Mouse (Mus musculus): ENCODE measurements at regions not wholly inside any gene's neighbourhood (a gene's known extent, or its start where the extent isn't known, plus 50 kb on each side); places are given as distances from the start of the nearest gene placed in this dataset.

- H3K9me3 ChIP-seq (ENCODE audit: control insufficient read depth, low read length), result no peaks in the 10 kb centered on the region
- 62% methylated on average over 5 of the region's 5 CpGs for WGBS
- ATAC-seq, result no peak
Measured at GRCm38 (mm10) chr4:54074226-54074625, 248.4 kb downstream of the Tmem38b start.

DNA sequence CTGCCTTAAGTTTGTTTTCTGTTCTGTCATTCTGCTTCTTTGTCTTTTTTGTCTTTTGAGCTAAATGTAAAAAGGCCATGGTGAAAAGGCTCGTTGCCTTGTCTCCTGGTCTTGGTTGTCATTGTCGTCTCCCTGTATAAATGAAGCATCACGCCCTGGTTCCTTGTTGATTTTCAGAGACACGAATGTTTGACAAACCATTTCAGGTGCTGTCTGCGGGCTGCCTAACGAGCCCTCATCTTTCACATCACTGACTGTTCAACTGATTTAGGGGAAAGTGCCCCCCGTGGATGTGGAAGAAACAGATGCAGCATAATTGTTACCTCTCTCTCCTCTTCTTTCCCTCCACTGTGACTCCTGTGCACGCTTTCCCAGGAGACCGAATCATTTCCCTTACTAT, 254.7 kb downstream of the Tmem38b start:
- no peak for ATAC-seq
- no peak overlapping the region for H3K27ac ChIP-seq (ENCODE audit: low read length)
- no peaks in the 10 kb centered on the region for H3K27me3 ChIP-seq (replicated peaks; ENCODE audit: control insufficient read depth, insufficient read depth, low read length)
- H3K4me2 ChIP-seq (ENCODE audit: low read depth, low read length), result no peak overlapping the region
- H3K9me3 ChIP-seq (ENCODE audit: control insufficient read depth, low read length), result no peaks in the 10 kb centered on the region
- no peak overlapping the region for H3K4me3 ChIP-seq (ENCODE audit: low read length)
- WGBS, result 71% methylated on average over 9 of the region's 9 CpGs
- H3K36me3 ChIP-seq (ENCODE audit: control insufficient read depth, insufficient read depth, low read length), result no peaks in the 10 kb centered on the region
- no peaks in the 10 kb centered on the region for H3K4me1 ChIP-seq (ENCODE audit: control insufficient read depth, insufficient read depth, low read length)
- H3K9ac ChIP-seq (ENCODE audit: low read depth, low read length), result no peak overlapping the region

More at GRCm38 (mm10) chr4:54074226-54074625, 248.4 kb downstream of the Tmem38b start:
- Histone ChIP-seq H3K4me3 (ENCODE audit: low read length) (no peak overlapping the region), H3K27ac (ENCODE audit: low read length) (no peak overlapping the region), H3K36me3 (ENCODE audit: control insufficient read depth, insufficient read depth, low read length) (no peaks in the 10 kb centered on the region), H3K27me3 (replicated peaks; ENCODE audit: control insufficient read depth, insufficient read depth, low read length) (no peaks in the 10 kb centered on the region), H3K4me2 (ENCODE audit: low read depth, low read length) (no peak overlapping the region), H3K9ac (ENCODE audit: low read depth, low read length) (no peak overlapping the region), H3K4me1 (ENCODE audit: control insufficient read depth, insufficient read depth, low read length) (no peaks in the 10 kb centered on the region)

GRCm38 (mm10) chr4:54081411-54081810, 255.6 kb downstream of the Tmem38b start:
- no peak for ATAC-seq
- Histone ChIP-seq H3K36me3 (ENCODE audit: control insufficient read depth, insufficient read depth, low read length) (no peaks in the 10 kb centered on the region), H3K27ac (ENCODE audit: low read length) (no peak overlapping the region), H3K4me1 (ENCODE audit: control insufficient read depth, insufficient read depth, low read length) (no peaks in the 10 kb centered on the region), H3K4me3 (ENCODE audit: low read length) (no peak overlapping the region), H3K27me3 (replicated peaks; ENCODE audit: control insufficient read depth, insufficient read depth, low read length) (no peaks in the 10 kb centered on the region), H3K4me2 (ENCODE audit: low read depth, low read length) (no peak overlapping the region), H3K9ac (ENCODE audit: low read depth, low read length) (no peak overlapping the region), H3K9me3 (ENCODE audit: control insufficient read depth, low read length) (no peaks in the 10 kb centered on the region)
- 84% methylated on average over 5 of the region's 5 CpGs for WGBS

DNA sequence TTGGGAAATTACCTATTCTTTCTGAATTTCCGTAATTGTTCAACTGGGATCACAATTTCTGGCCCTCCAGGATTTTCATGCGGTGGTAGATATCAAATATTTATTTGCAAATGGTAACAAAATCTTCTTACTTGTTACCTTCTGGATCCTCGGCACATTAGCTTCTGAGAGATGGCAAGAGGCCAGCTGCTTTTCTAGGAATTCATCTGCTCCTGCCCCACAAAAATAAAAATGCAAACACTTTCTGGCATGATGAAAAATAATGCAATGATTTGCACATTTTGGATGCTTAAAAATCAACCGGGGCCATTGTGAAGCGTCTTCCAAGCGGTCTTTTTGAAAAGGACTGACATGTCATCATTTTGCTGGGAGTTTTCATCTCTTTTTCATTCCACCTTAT, 258.9 kb downstream of the Tmem38b start:
- Histone ChIP-seq H3K36me3 (ENCODE audit: control insufficient read depth, insufficient read depth, low read length) (no peaks in the 10 kb centered on the region), H3K4me3 (ENCODE audit: low read length) (no peak overlapping the region), H3K9me3 (ENCODE audit: control insufficient read depth, low read length) (no peaks in the 10 kb centered on the region), H3K27ac (ENCODE audit: low read length) (no peak overlapping the region), H3K9ac (ENCODE audit: low read depth, low read length) (no peak overlapping the region), H3K4me1 (ENCODE audit: control insufficient read depth, insufficient read depth, low read length) (no peaks in the 10 kb centered on the region), H3K4me2 (ENCODE audit: low read depth, low read length) (no peak overlapping the region), H3K27me3 (replicated peaks; ENCODE audit: control insufficient read depth, insufficient read depth, low read length) (no peaks in the 10 kb centered on the region)
- WGBS, result 87% methylated on average over 6 of the region's 6 CpGs
- ATAC-seq, result no peak

DNA sequence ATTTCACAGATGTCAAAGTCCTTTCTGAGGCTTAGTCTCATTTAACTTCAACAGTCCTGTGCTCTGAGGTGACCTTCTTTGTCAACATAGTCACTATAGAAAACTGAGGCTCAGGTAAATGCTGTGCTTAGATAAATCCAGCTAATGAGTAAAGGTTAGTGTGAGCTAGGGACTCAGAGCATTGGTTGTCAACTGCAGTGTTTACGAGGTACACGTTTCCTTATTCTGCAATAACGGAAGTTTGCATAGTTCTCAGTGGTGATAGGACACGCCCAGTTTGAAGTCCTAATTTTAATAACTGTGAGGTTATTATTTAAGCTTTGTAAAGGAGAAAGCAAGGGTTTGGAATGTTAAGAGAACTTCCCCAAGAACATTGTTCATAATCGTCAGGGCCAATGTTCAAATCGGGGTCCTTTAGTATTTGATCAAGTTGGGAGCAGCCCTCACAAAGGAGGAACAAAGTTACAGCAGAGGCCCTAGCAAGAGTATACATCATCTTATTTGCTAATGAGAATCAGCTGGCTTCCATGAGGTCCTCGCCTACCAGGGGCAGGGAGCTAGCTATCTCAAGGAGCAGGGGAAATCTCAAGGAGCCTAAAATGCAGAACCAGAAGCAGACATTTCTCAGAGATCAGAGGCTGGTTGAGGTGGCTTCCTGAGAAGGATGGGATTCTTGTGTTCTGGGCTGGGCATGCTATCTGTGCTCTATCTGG, 268.6 kb downstream of the Tmem38b start:
- H3K27ac ChIP-seq (ENCODE audit: low read length), result no peak overlapping the region
- H3K9ac ChIP-seq (ENCODE audit: low read depth, low read length), result no peak overlapping the region
- no peak overlapping the region for H3K4me3 ChIP-seq (ENCODE audit: low read length)
- no peak overlapping the region for H3K4me2 ChIP-seq (ENCODE audit: low read depth, low read length)
- no peaks in the 10 kb centered on the region for H3K4me1 ChIP-seq (ENCODE audit: control insufficient read depth, insufficient read depth, low read length)
- no peaks in the 10 kb centered on the region for H3K27me3 ChIP-seq (replicated peaks; ENCODE audit: control insufficient read depth, insufficient read depth, low read length)
- no peaks in the 10 kb centered on the region for H3K9me3 ChIP-seq (ENCODE audit: control insufficient read depth, low read length)
- no peaks in the 10 kb centered on the region for H3K36me3 ChIP-seq (ENCODE audit: control insufficient read depth, insufficient read depth, low read length)
- peak; percentile 98 for ATAC-seq
- 66% methylated on average over 7 of the region's 7 CpGs for WGBS

DNA sequence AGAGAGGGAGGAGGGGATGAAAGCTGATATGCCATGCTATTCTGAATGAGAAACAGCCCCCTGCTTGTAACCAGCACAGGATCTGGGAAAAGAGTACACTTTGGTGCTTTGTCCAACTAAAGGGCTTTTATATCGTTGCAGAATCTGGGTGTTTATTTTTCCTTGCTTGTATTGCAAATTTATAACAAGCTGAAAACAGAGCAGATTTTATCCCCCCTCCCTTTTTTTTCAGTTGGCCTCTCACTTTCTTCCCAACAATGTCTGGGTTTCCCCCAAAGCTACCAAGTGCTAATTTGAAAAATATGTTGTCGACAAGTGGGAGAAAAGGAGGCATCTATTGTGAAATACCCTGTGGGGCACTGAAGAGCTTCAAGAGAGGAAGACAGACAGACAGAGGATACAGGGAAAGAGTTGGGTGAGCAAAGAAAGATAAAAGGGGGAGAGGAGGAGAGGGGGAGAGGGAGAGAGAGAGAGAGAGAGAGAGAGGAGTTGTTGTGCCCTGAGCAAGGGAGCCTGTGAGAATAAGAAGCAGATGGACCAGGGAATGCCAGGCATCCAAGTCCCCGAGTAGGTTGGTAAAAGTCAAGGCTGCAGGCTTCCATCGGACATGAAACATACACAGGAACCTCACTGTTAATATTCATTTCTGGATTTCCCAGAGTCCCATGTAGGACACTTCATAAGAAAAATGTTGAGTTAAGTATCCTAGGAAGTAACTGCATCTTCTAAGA, 269.5 kb downstream of the Tmem38b start:
- Histone ChIP-seq H3K36me3 (ENCODE audit: control insufficient read depth, insufficient read depth, low read length) (no peaks in the 10 kb centered on the region), H3K4me3 (ENCODE audit: low read length) (no peak overlapping the region), H3K27me3 (replicated peaks; ENCODE audit: control insufficient read depth, insufficient read depth, low read length) (no peaks in the 10 kb centered on the region), H3K9ac (ENCODE audit: low read depth, low read length) (no peak overlapping the region), H3K4me1 (ENCODE audit: control insufficient read depth, insufficient read depth, low read length) (no peaks in the 10 kb centered on the region), H3K27ac (ENCODE audit: low read length) (no peak overlapping the region), H3K4me2 (ENCODE audit: low read depth, low read length) (no peak overlapping the region), H3K9me3 (ENCODE audit: control insufficient read depth, low read length) (no peaks in the 10 kb centered on the region)
- no peak for ATAC-seq
- 67% methylated on average over 4 of the region's 4 CpGs for WGBS

DNA sequence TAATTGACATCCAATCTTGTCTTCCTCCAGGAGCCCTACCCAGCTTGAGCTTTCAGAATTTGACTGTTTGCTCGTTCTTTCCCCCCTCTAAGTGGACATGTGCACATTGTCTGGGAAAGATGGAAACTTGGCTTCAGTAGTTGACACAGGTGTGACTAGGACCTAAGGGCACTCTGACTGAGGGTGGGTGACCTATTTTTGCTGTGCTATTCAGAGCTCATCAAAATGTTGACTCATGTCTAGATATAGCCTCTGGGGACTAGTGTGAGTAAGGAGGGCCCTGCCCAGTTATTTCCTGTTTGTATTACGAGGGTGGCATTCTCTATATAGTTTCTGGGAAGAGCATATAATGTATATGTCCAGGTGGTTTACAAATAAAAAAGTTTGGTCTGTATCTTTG, 271.7 kb downstream of the Tmem38b start:
- Histone ChIP-seq H3K36me3 (ENCODE audit: control insufficient read depth, insufficient read depth, low read length) (no peaks in the 10 kb centered on the region), H3K4me3 (ENCODE audit: low read length) (no peak overlapping the region), H3K9ac (ENCODE audit: low read depth, low read length) (no peak overlapping the region), H3K9me3 (ENCODE audit: control insufficient read depth, low read length) (no peaks in the 10 kb centered on the region), H3K27ac (ENCODE audit: low read length) (no peak overlapping the region), H3K4me2 (ENCODE audit: low read depth, low read length) (no peak overlapping the region), H3K27me3 (replicated peaks; ENCODE audit: control insufficient read depth, insufficient read depth, low read length) (no peaks in the 10 kb centered on the region), H3K4me1 (ENCODE audit: control insufficient read depth, insufficient read depth, low read length) (no peaks in the 10 kb centered on the region)
- ATAC-seq, result no peak
- 78% methylated on average over 2 of the region's 2 CpGs for WGBS

DNA sequence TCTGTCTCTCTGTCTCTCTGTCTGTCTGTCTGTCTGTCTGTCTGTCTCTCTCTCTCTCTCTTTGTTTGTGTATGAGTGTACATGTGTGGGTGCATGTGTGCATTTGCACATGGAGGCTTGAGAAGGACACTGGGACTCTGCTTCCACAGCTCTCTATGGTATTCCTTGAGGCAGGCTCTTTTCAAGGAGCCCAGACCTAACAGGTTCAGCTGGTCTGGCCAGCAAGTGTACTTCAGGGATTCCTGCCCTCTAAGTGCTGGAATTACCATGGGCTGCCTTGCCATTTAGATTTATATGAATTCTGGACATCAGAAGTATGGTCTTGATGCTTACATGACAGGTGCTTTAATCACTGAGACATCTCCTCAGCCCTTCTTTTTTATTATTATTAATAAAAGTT, 274.4 kb downstream of the Tmem38b start:
- no peaks in the 10 kb centered on the region for H3K36me3 ChIP-seq (ENCODE audit: control insufficient read depth, insufficient read depth, low read length)
- ATAC-seq, result no peak

GRCm38 (mm10) chr4:54106976-54107375, 281.1 kb downstream of the Tmem38b start:
- WGBS, result 72% methylated on average over 4 of the region's 4 CpGs
- no peaks in the 10 kb centered on the region for H3K4me1 ChIP-seq (ENCODE audit: control insufficient read depth, insufficient read depth, low read length)
- no peak for ATAC-seq
- no peaks in the 10 kb centered on the region for H3K27me3 ChIP-seq (replicated peaks; ENCODE audit: control insufficient read depth, insufficient read depth, low read length)
- H3K9me3 ChIP-seq (ENCODE audit: control insufficient read depth, low read length), result no peaks in the 10 kb centered on the region
- no peak overlapping the region for H3K4me3 ChIP-seq (ENCODE audit: low read length)
- H3K4me2 ChIP-seq (ENCODE audit: low read depth, low read length), result no peak overlapping the region
- H3K36me3 ChIP-seq (ENCODE audit: control insufficient read depth, insufficient read depth, low read length), result no peaks in the 10 kb centered on the region
- H3K27ac ChIP-seq (ENCODE audit: low read length), result no peak overlapping the region
- H3K9ac ChIP-seq (ENCODE audit: low read depth, low read length), result no peak overlapping the region

More for the DNA sequence above, 274.4 kb downstream of the Tmem38b start:
- Histone ChIP-seq H3K9me3 (ENCODE audit: control insufficient read depth, low read length) (no peaks in the 10 kb centered on the region), H3K9ac (ENCODE audit: low read depth, low read length) (no peak overlapping the region), H3K27me3 (replicated peaks; ENCODE audit: control insufficient read depth, insufficient read depth, low read length) (no peaks in the 10 kb centered on the region), H3K4me3 (ENCODE audit: low read length) (no peak overlapping the region), H3K4me1 (ENCODE audit: control insufficient read depth, insufficient read depth, low read length) (no peaks in the 10 kb centered on the region), H3K27ac (ENCODE audit: low read length) (no peak overlapping the region), H3K4me2 (ENCODE audit: low read depth, low read length) (no peak overlapping the region)
